Mouse (Mus musculus) liver, embryonic 15.5 days (tissue): Measurements from ENCODE around the gene Nr2f1. TPM values are rescaled to one million over a fixed set of nuclear protein-coding genes. Genes with fewer than 3 reads are reported as not detected.

Experiments used
- ATAC-seq: fragments of 200-750 bp; cut with Nextera tagmentation; 2 replicates; pipeline ENCODE4 v1.8.0; 2017; ENCODE audit warnings: moderate number of reproducible peaks, mild to moderate bottlenecking, moderate library complexity; ENCODE audit not compliant: insufficient read depth
- H3K27ac ChIP-seq: fragments of 300-500 bp; sonication (generic); replicated peaks from 2 replicates; pipeline ENCODE4 v1.5.1; 2015; ENCODE audit warnings: mild to moderate bottlenecking, inconsistent platforms
- H3K27me3 ChIP-seq: fragments of 300-500 bp; sonication (generic); 2 replicates; pipeline ENCODE4 v1.6.1; 2015; ENCODE audit warnings: mild to moderate bottlenecking, inconsistent platforms
- H3K36me3 ChIP-seq: fragments of 300-500 bp; sonication (generic); replicated peaks from 2 replicates; pipeline ENCODE4 v1.6.1; 2015; ENCODE audit warnings: moderate library complexity, mild to moderate bottlenecking, inconsistent platforms
- H3K4me1 ChIP-seq: fragments of 300-500 bp; sonication (generic); replicated peaks from 2 replicates; pipeline ENCODE4 v1.6.1; 2015; ENCODE audit warnings: inconsistent platforms
- H3K4me2 ChIP-seq: fragments of 300-500 bp; sonication (generic); 2 replicates; pipeline ENCODE4 v1.6.1; 2015; ENCODE audit warnings: moderate library complexity, mild to moderate bottlenecking, inconsistent platforms
- H3K4me3 ChIP-seq: fragments of 300-500 bp; sonication (generic); replicated peaks from 2 replicates; pipeline ENCODE4 v1.5.1; 2015; ENCODE audit warnings: mild to moderate bottlenecking, inconsistent platforms
- H3K9ac ChIP-seq: fragments of 300-500 bp; sonication (generic); 2 replicates; pipeline ENCODE4 v1.6.1; 2015; ENCODE audit warnings: moderate library complexity, mild to moderate bottlenecking, inconsistent platforms
- H3K9me3 ChIP-seq: fragments of 300-500 bp; sonication (generic); replicated peaks from 2 replicates; pipeline ENCODE4 v1.6.1; 2016; ENCODE audit warnings: inconsistent platforms
- WGBS: fragments of 180-500 bp; shearing (Covaris S2); methylation state at CpG from one replicate; pipeline ENCODE4 v1.1.7; 2015; ENCODE audit warnings: mixed read lengths; ENCODE audit not compliant: insufficient replicate concordance; 5-methylcytosine and 5-hydroxymethylcytosine counted together
- polyA plus RNA-seq: library from polyadenylated mRNA; unstranded; fragments of >200 nt; fragmentation: Nextera tagmentation; extraction: Ambion mirVana; gene quantifications from 2 replicates; pipeline ENCODE4 v1.2.1, GENCODE M21; 2015

The Nr2f1 gene
- polyA plus RNA-seq, 1 experiment from 2014 or later: 0.47 TPM

GRCm38 (mm10) chr13:78157465-78157864 is 42.1 kb downstream of the Nr2f1 start:
- 66% methylated on average over 5 of the region's 5 CpGs for WGBS
- no peak overlapping the region for H3K27ac ChIP-seq
- H3K4me3 ChIP-seq: no peak overlapping the region
- H3K4me2 ChIP-seq: no peak overlapping the region
- no peak overlapping the region for H3K9ac ChIP-seq
- no peaks in the 10 kb centered on the region for H3K4me1 ChIP-seq
- no peaks in the 10 kb centered on the region for H3K9me3 ChIP-seq
- peaks cover 6% of the 10 kb centered on the region for H3K27me3 ChIP-seq
- no peak for ATAC-seq
- H3K36me3 ChIP-seq: no peaks in the 10 kb centered on the region

Other genes starting within 250 kb of the Nr2f1 start
- gene Pou5f2, start 174.9 kb downstream of the Nr2f1 start, polyA plus RNA-seq: 0.20 and 0.51 TPM in 2 replicates